Mouse (Mus musculus): ENCODE measurements at regions not wholly inside any gene's neighbourhood (a gene's known extent, or its start where the extent isn't known, plus 50 kb on each side); places are given as distances from the start of the nearest gene placed in this dataset.

DNA sequence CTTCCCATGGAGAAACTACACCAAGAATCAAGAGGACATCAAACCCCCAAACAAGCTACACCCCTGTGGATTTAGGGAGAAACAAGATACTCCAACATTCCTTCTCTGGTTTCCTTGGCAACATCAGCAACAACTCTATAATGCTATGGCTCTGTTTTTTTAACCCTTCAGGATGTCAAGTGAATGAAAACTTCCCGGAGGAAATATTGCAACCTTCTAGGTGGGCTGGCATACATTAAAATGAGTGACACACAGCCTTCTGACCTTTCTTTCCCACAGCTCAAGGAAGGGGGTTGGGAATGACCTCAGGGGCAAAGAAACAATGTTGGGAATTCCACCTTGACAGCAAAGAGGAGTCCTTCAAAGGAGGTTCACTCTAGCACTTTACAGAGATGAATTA lies 532.0 kb downstream of the Nyap2 start:
- ATAC-seq, result no peak
- H3K4me2 ChIP-seq (ENCODE audit: low read length), result no peak overlapping the region
- H3K9ac ChIP-seq (ENCODE audit: low read depth, low read length), result no peak overlapping the region
- 3% methylated on average over 1 of the region's 1 CpGs for WGBS
- H3K36me3 ChIP-seq (ENCODE audit: control insufficient read depth, insufficient read depth, low read length), result no peaks in the 10 kb centered on the region
- no peak overlapping the region for H3K27ac ChIP-seq (ENCODE audit: low read length)
- no peaks in the 10 kb centered on the region for H3K9me3 ChIP-seq (replicated peaks; ENCODE audit: control insufficient read depth, low read length, poor library complexity, severe bottlenecking)
- no peak overlapping the region for H3K4me3 ChIP-seq (ENCODE audit: low read depth, low read length)
- no peaks in the 10 kb centered on the region for H3K4me1 ChIP-seq (ENCODE audit: control insufficient read depth, insufficient read depth, low read length)
- no peaks in the 10 kb centered on the region for H3K27me3 ChIP-seq (ENCODE audit: control insufficient read depth, insufficient read depth, low read depth, low read length)

DNA sequence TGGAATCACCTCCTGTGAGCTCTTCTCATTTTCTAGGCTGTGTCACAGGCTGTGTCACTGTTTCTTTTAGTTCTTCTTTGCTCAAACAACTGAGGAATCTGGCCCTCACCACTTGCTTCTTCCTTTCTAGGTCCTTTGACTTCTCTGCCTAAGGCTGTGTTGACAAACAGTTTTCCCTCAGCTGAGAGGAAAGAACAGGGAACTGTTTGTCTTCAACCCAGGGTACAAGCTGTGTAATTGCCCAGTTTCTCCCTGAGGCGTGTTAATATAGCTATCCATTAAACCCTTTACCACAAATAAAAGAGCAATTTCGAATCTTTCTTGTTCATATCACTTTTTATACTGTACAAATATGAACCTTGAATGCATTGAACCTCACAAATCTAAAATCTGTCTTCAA lies 542.1 kb downstream of the Nyap2 start:
- Histone ChIP-seq H3K9ac (ENCODE audit: low read depth, low read length) (no peak overlapping the region), H3K9me3 (replicated peaks; ENCODE audit: control insufficient read depth, low read length, poor library complexity, severe bottlenecking) (no peaks in the 10 kb centered on the region), H3K27ac (ENCODE audit: low read length) (no peak overlapping the region), H3K4me3 (ENCODE audit: low read depth, low read length) (no peak overlapping the region), H3K36me3 (ENCODE audit: control insufficient read depth, insufficient read depth, low read length) (no peaks in the 10 kb centered on the region), H3K4me1 (ENCODE audit: control insufficient read depth, insufficient read depth, low read length) (no peaks in the 10 kb centered on the region), H3K4me2 (ENCODE audit: low read length) (no peak overlapping the region), H3K27me3 (ENCODE audit: control insufficient read depth, insufficient read depth, low read depth, low read length) (no peaks in the 10 kb centered on the region)
- ATAC-seq, result no peak
- 77% methylated on average over 2 of the region's 2 CpGs for WGBS

DNA sequence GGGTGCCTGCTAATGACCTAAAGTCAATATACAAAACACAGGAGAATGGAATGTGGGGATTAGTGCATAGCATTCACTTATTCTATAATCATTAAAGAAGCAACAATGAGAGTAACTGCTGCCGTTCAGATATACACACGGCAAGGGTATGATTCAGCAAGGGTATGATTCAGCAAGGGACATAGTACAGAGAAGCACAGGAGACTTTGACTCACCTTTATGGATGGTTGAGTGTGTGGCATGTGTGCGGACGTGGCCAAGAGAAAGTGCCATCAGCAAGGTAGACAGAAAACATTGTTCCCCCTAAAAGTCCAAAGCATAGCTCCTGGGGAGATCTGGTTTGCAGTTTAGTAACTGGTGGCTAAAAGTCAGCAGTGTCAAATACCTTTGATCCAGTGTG lies 547.4 kb downstream of the Nyap2 start:
- Histone ChIP-seq H3K27ac (ENCODE audit: low read length) (no peak overlapping the region), H3K27me3 (ENCODE audit: control insufficient read depth, insufficient read depth, low read depth, low read length) (no peaks in the 10 kb centered on the region), H3K9ac (ENCODE audit: low read depth, low read length) (no peak overlapping the region), H3K36me3 (ENCODE audit: control insufficient read depth, insufficient read depth, low read length) (no peaks in the 10 kb centered on the region), H3K4me2 (ENCODE audit: low read length) (no peak overlapping the region), H3K9me3 (replicated peaks; ENCODE audit: control insufficient read depth, low read length, poor library complexity, severe bottlenecking) (no peaks in the 10 kb centered on the region), H3K4me3 (ENCODE audit: low read depth, low read length) (no peak overlapping the region), H3K4me1 (ENCODE audit: control insufficient read depth, insufficient read depth, low read length) (no peaks in the 10 kb centered on the region)
- 77% methylated on average over 4 of the region's 4 CpGs for WGBS
- no peak for ATAC-seq

DNA sequence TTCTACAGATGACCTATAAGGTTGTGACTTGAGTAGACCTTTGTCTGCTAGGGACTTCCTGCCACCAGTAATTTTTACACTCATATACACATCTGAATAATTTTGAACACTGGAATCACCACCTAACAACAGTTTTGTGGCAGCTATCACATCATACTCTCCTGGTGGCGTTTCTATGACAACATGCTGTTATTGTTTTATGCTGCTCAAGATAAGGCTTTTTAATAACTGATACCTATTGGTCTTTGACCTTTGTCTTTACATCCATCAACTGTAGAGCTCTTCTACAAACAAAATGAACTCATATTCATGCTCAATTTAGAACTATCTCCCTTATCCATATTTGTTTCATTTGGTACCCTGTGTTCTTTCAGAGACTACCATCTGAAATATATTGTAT lies 556.0 kb downstream of the Nyap2 start:
- Histone ChIP-seq H3K27ac (ENCODE audit: low read length) (no peak overlapping the region), H3K4me3 (ENCODE audit: low read depth, low read length) (no peak overlapping the region), H3K4me1 (ENCODE audit: control insufficient read depth, insufficient read depth, low read length) (no peaks in the 10 kb centered on the region), H3K36me3 (ENCODE audit: control insufficient read depth, insufficient read depth, low read length) (no peaks in the 10 kb centered on the region), H3K9ac (ENCODE audit: low read depth, low read length) (no peak overlapping the region), H3K9me3 (replicated peaks; ENCODE audit: control insufficient read depth, low read length, poor library complexity, severe bottlenecking) (no peaks in the 10 kb centered on the region), H3K4me2 (ENCODE audit: low read length) (no peak overlapping the region), H3K27me3 (ENCODE audit: control insufficient read depth, insufficient read depth, low read depth, low read length) (no peaks in the 10 kb centered on the region)
- ATAC-seq, result no peak
- WGBS, result 80% methylated on average over 1 of the region's 1 CpGs

DNA sequence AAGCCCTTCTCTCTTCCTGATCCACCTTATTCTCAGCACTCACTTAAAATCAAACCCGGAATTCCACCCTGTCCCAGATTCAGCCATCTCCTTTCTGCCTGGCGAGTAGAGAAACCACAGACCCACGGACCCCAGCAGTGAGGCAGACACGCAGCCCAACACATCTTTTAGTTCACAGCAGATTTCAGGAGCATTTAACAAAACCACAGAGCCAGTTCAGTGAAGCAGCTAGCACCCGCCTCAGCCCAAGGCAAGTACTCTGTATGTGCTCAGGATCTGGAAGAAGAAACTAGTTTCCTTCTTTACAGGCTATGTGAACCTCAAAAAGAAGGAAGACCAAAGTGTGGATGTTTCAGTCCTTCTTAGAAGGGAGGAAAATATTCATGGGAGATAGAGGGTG lies 560.6 kb downstream of the Nyap2 start:
- no peaks in the 10 kb centered on the region for H3K27me3 ChIP-seq (ENCODE audit: control insufficient read depth, insufficient read depth, low read depth, low read length)
- H3K27ac ChIP-seq (ENCODE audit: low read length), result no peak overlapping the region
- H3K4me2 ChIP-seq (ENCODE audit: low read length), result no peak overlapping the region
- no peak for ATAC-seq
- no peaks in the 10 kb centered on the region for H3K36me3 ChIP-seq (ENCODE audit: control insufficient read depth, insufficient read depth, low read length)
- no peaks in the 10 kb centered on the region for H3K9me3 ChIP-seq (replicated peaks; ENCODE audit: control insufficient read depth, low read length, poor library complexity, severe bottlenecking)
- 89% methylated on average over 5 of the region's 5 CpGs for WGBS
- H3K4me1 ChIP-seq (ENCODE audit: control insufficient read depth, insufficient read depth, low read length), result no peaks in the 10 kb centered on the region
- no peak overlapping the region for H3K9ac ChIP-seq (ENCODE audit: low read depth, low read length)
- H3K4me3 ChIP-seq (ENCODE audit: low read depth, low read length), result no peak overlapping the region

DNA sequence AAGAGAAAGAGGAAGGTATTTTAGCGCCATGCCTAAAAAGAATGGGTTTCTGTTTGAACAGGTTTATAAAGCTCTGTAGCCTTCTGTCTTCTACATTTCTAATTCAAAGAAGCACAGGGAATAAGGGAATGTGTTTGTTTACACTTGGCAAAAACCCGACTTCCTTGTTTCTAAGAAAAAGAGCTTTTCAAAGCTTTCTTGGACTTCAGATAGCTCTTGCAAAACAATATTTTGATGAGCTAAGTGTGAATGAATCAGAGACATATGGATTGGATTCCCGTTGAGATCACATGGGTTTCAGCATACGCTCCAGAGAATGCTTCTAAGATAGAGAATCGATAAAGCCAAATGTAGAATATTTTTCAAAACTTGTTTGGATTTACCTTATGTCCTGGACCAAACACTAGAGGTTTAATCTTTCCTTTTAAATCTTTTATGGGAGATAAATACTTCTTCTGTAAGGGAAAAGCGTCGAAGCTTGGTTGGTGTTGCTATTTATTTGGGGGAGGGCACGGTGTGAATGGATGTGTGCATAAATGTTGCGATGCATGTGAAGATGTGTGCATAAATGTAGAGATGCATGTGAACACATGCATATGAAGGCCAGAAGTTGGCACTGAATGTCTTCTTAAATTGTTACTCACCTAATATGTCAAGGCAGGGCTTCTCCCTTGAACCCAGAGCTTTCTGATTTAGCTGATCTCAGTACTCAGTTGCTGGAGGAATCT lies 576.4 kb downstream of the Nyap2 start:
- 89% methylated on average over 9 of the region's 9 CpGs for WGBS
- Histone ChIP-seq H3K27ac (ENCODE audit: low read length) (no peak overlapping the region), H3K9me3 (replicated peaks; ENCODE audit: control insufficient read depth, low read length, poor library complexity, severe bottlenecking) (no peaks in the 10 kb centered on the region), H3K4me3 (ENCODE audit: low read depth, low read length) (no peak overlapping the region), H3K36me3 (ENCODE audit: control insufficient read depth, insufficient read depth, low read length) (no peaks in the 10 kb centered on the region), H3K9ac (ENCODE audit: low read depth, low read length) (no peak overlapping the region), H3K4me1 (ENCODE audit: control insufficient read depth, insufficient read depth, low read length) (no peaks in the 10 kb centered on the region), H3K27me3 (ENCODE audit: control insufficient read depth, insufficient read depth, low read depth, low read length) (no peaks in the 10 kb centered on the region), H3K4me2 (ENCODE audit: low read length) (no peak overlapping the region)
- no peak for ATAC-seq

DNA sequence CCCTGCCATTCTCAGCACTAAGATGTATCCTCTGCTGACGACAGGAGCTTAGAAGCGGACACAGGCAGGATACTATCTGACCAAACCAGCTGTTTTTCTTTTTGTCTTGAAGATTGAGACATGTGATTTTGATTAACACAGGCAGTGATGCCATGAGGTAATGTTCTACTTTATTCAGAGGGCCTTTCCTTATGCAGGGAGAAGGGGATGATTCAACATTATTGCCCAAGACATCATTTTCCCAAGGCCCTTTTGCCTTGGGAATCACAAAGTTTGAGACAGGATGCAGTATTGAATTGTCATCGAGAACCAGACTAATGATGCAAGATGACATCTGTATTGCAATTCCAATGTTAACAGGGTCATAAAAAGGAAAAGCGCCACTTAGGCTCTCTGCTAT lies 571.7 kb upstream of the Gm9747 start:
- H3K4me1 ChIP-seq (ENCODE audit: control insufficient read depth, insufficient read depth, low read length), result no peaks in the 10 kb centered on the region
- no peaks in the 10 kb centered on the region for H3K27me3 ChIP-seq (ENCODE audit: control insufficient read depth, insufficient read depth, low read depth, low read length)
- H3K36me3 ChIP-seq (ENCODE audit: control insufficient read depth, insufficient read depth, low read length), result no peaks in the 10 kb centered on the region
- 73% methylated on average over 4 of the region's 4 CpGs for WGBS
- H3K27ac ChIP-seq (ENCODE audit: low read length), result no peak overlapping the region
- no peaks in the 10 kb centered on the region for H3K9me3 ChIP-seq (replicated peaks; ENCODE audit: control insufficient read depth, low read length, poor library complexity, severe bottlenecking)
- ATAC-seq, result no peak
- H3K4me3 ChIP-seq (ENCODE audit: low read depth, low read length), result no peak overlapping the region
- H3K4me2 ChIP-seq (ENCODE audit: low read length), result no peak overlapping the region
- H3K9ac ChIP-seq (ENCODE audit: low read depth, low read length), result no peak overlapping the region

DNA sequence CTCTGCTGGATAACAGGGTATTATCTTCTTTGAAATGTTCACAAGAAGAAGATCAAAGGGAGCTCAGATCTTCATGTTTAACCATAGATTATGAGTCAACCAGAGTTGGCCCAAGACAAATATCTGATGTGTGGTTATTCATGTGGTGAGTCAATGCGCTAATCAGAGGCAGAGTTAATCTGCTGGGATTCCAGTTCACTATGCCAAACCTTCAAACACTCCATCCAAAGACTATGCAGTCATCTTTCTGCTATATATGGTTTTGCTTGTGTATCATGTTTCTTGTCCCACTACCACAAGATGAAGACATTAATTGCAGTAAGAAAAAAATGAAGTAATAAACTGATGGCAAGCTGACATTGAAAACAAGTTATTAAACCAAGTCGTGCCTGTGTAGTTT lies 561.8 kb upstream of the Gm9747 start:
- H3K27me3 ChIP-seq (ENCODE audit: control insufficient read depth, insufficient read depth, low read depth, low read length), result no peaks in the 10 kb centered on the region
- H3K9me3 ChIP-seq (replicated peaks; ENCODE audit: control insufficient read depth, low read length, poor library complexity, severe bottlenecking), result no peaks in the 10 kb centered on the region
- no peaks in the 10 kb centered on the region for H3K4me1 ChIP-seq (ENCODE audit: control insufficient read depth, insufficient read depth, low read length)
- H3K36me3 ChIP-seq (ENCODE audit: control insufficient read depth, insufficient read depth, low read length), result no peaks in the 10 kb centered on the region
- no peak for ATAC-seq
- no peak overlapping the region for H3K4me3 ChIP-seq (ENCODE audit: low read depth, low read length)
- WGBS, result 76% methylated on average over 2 of the region's 2 CpGs
- no peak overlapping the region for H3K27ac ChIP-seq (ENCODE audit: low read length)
- H3K9ac ChIP-seq (ENCODE audit: low read depth, low read length), result no peak overlapping the region
- no peak overlapping the region for H3K4me2 ChIP-seq (ENCODE audit: low read length)

DNA sequence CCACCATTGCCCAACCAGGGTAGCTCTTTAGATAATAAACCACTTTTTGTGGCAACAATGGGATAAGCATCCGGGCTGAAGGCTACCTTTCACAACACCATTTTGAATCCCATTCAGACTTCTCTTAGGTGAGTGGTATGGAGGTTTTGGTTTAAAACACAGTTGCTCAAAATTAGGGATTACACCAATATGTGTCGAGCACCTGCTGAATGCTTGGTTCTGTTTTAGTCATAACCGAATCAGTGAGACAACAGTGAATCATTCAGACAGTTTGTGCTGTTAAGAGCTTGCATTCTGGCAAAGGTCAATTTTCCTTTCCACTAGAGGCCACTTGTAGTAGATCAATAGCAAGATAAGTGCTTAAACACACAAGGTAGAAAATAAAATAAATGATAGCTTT lies 561.2 kb upstream of the Gm9747 start:
- Histone ChIP-seq H3K27ac (ENCODE audit: low read length) (no peak overlapping the region), H3K4me1 (ENCODE audit: control insufficient read depth, insufficient read depth, low read length) (no peaks in the 10 kb centered on the region), H3K4me2 (ENCODE audit: low read length) (no peak overlapping the region), H3K36me3 (ENCODE audit: control insufficient read depth, insufficient read depth, low read length) (no peaks in the 10 kb centered on the region), H3K4me3 (ENCODE audit: low read depth, low read length) (no peak overlapping the region), H3K27me3 (ENCODE audit: control insufficient read depth, insufficient read depth, low read depth, low read length) (no peaks in the 10 kb centered on the region), H3K9me3 (replicated peaks; ENCODE audit: control insufficient read depth, low read length, poor library complexity, severe bottlenecking) (no peaks in the 10 kb centered on the region), H3K9ac (ENCODE audit: low read depth, low read length) (no peak overlapping the region)
- WGBS, result 89% methylated on average over 3 of the region's 3 CpGs
- ATAC-seq, result no peak

Measured in midbrain, embryonic 16.5 days (tissue).